Mouse (Mus musculus) embryonic fibroblast, embryonic 13.5 days (primary cell): ENCODE measurements around the gene Scg5.

Experiments used
- CTCF ChIP-seq: IDR thresholded peaks from 2 replicates; pipeline ENCODE4 v1.5.1; 2011; ENCODE audit warnings: mild to moderate bottlenecking, control low read depth, low read length, moderate library complexity, borderline replicate concordance; ENCODE audit not compliant: insufficient read depth
- POLR2A ChIP-seq: IDR thresholded peaks from 2 replicates; pipeline ENCODE4 v1.6.1; 2011; ENCODE audit warnings: low read depth, mild to moderate bottlenecking, control low read depth, low read length, moderate library complexity

GRCm38 (mm10) chr2:113828086-113828942, 607 bp downstream of the Scg5 start:
- TF ChIP-seq CTCF, result no peak
- TF ChIP-seq POLR2A, result no peak
